Mouse (Mus musculus): ENCODE results near the gene Olfr147. TPM values are rescaled to one million over a fixed set of nuclear protein-coding genes. Genes with fewer than 3 reads are reported as not detected.
"Not testable (repeated sequence)": the region's sequence is repeated elsewhere in the genome, so short reads cannot be mapped to it uniquely, and the experiment has no call there.

The Olfr147 gene
- polyA plus RNA-seq (2012; rRNA removed), result not detected in 2 replicates

- DNase-seq, result no peak
- 79% methylated on average over 1 of the region's 1 CpGs for WGBS
- Histone ChIP-seq H3K4me1 (ENCODE audit: control insufficient read depth, insufficient read depth, low read length) (no peaks in the 10 kb centered on the region), H3K4me3 (replicated peaks; ENCODE audit: extremely low read depth, low read depth, low read length) (no peak within 1 kb of the TSS)
- TF ChIP-seq CTCF (IDR thresholded peaks at IDR 0.05; ENCODE audit: insufficient read depth, low read length) (no peak), POLR2A (IDR thresholded peaks at IDR 0.05; ENCODE audit: borderline replicate concordance, extremely low read depth, low read depth, low read length) (no peak)
Observed at GRCm38 (mm10) chr9:38401398-38401797, at the start of gene Olfr147. TSS of gene Olfr147 (plus strand) at chr9:38401698.

DNA sequence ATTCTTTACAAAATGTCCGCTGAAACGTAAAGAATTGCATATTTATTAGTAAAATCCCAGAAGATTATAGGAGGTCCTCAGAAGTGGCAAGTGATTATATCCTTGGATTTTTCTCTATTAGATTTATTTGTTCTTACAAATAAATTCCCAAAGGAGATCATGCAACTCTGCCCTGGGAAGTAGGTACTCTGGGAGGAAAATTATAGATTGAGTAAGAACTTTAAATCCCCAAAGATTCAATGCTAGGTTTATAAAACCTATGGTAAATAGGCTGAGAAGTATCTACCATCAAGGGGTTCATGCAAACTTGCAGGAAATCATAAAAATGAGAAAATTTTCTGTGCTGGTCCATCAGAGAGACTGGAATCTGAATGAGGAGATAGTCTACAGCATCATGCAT lies 34.9 kb upstream of the Olfr147 start, which contains the start of gene Olfr250:
Olfr250 (plus strand) TSS at position 301 of the 400 bp plus-strand sequence.
- DNase-seq, result no peak
- no peak within 1 kb of the TSS for H3K4me3 ChIP-seq (replicated peaks; ENCODE audit: extremely low read depth, low read depth, low read length)
- no peaks in the 10 kb centered on the region for H3K4me1 ChIP-seq (ENCODE audit: control insufficient read depth, insufficient read depth, low read length)
- TF ChIP-seq CTCF (IDR thresholded peaks at IDR 0.05; ENCODE audit: insufficient read depth, low read length), result no peak
- no peak for TF ChIP-seq POLR2A (IDR thresholded peaks at IDR 0.05; ENCODE audit: borderline replicate concordance, extremely low read depth, low read depth, low read length)
- WGBS, result 88% methylated on average over 2 of the region's 2 CpGs

GRCm38 (mm10) chr9:38376786-38377185 lies 24.7 kb upstream of the Olfr147 start, which contains the start of gene Olfr251:
TSS of gene Olfr251 (plus strand) at chr9:38377086.
- Histone ChIP-seq H3K4me1 (ENCODE audit: control insufficient read depth, insufficient read depth, low read length) (no peaks in the 10 kb centered on the region), H3K4me3 (replicated peaks; ENCODE audit: extremely low read depth, low read depth, low read length) (no peak within 1 kb of the TSS)
- 44% methylated on average over 2 of the region's 2 CpGs for WGBS
- no peak for DNase-seq
- TF ChIP-seq POLR2A (IDR thresholded peaks at IDR 0.05; ENCODE audit: borderline replicate concordance, extremely low read depth, low read depth, low read length) (no peak), CTCF (IDR thresholded peaks at IDR 0.05; ENCODE audit: insufficient read depth, low read length) (no peak)

DNA sequence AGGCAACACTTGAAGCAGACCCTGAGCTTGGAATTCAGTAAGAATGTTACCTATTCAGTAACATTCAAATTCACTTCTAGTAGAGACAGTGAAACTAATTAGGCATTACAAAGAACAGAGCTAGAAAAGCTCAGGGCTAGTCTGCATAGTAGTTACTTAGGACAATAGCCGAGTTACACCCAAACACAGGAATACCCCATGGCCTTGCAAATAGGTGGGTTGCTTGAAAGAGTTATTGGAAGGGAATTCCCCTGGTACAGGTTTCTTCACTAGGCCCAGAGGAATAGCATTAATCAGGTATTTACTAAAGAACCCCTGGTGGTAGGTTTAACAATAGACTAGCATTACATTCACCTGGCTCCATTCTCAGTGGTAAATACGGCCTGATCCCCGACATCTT lies 6.0 kb downstream of the Olfr147 start:
- 94% methylated on average over 3 of the region's 3 CpGs for WGBS
- not testable (repeated sequence) for H3K4me1 ChIP-seq (ENCODE audit: control insufficient read depth, insufficient read depth, low read length); DNase-seq; H3K4me3 ChIP-seq (replicated peaks; ENCODE audit: extremely low read depth, low read depth, low read length)

DNA sequence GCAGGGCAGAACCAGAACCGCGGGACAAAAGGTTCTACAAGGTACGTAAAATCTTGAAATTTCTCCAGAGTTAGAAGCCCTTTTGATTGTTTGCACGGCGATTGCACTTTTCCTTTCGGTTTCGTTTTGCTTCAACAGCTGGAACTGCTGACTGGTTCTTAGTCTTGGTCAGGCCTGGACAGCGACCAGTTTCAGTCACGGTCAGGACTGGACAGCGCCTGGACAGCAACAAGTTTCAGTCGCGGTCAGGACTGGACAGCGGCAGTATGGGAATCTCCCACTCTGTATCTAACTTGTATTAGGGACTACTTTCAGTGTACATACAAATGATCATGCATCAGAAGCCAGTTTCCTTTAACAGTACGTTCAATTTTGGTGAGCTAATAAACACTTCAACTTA lies 12.0 kb downstream of the Olfr147 start:
- 87% methylated on average over 14 of the region's 14 CpGs for WGBS
- H3K4me3 ChIP-seq (replicated peaks; ENCODE audit: extremely low read depth, low read depth, low read length); H3K4me1 ChIP-seq (ENCODE audit: control insufficient read depth, insufficient read depth, low read length); DNase-seq: not testable (repeated sequence)

DNA sequence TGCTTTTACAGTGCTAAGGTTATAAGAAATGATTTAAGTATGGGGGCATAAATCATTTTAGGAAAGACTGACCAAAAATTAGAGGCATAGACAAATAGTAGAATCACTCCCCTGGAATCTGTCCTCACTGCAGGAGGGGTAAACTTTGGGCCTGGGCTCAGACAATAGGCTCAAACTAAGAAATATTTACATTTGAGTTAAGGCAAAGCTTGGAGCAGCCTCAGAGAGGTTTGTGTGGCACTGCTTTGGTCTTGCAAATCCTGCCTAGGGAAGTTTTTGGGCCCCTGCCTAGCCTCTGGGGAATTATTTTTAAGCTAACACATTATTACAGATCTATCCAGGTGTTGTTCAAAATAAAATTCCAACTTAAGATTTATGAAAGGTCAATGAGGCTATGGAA lies 22.3 kb downstream of the Olfr147 start:
- DNase-seq, result no peak
- Histone ChIP-seq H3K4me1 (ENCODE audit: control insufficient read depth, insufficient read depth, low read length) (no peaks in the 10 kb centered on the region), H3K4me3 (replicated peaks; ENCODE audit: extremely low read depth, low read depth, low read length) (no peak overlapping the region)
- TF ChIP-seq POLR2A (IDR thresholded peaks at IDR 0.05; ENCODE audit: borderline replicate concordance, extremely low read depth, low read depth, low read length) (no peak), CTCF (IDR thresholded peaks at IDR 0.05; ENCODE audit: insufficient read depth, low read length) (no peak)

DNA sequence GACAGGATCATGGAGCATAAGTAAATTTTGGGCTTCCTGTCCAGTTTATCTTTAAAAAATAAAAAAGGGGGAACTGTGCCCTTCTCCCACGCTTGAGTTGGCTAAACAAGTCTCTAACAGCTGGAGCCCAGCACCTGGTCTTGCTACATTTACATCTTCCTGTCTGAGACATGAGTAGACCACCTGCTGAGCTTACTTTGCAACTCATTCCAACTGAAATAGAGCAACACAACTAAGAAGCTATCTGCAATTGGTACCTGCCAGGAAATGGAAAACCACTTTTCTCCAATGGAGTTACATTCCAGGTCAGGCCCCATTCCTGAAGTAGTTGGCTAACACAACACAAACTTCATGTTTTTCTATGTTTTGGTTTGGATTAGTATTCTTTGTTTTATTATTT lies 25.5 kb downstream of the Olfr147 start:
- no peak overlapping the region for H3K4me3 ChIP-seq (replicated peaks; ENCODE audit: extremely low read depth, low read depth, low read length)
- H3K4me1 ChIP-seq (ENCODE audit: control insufficient read depth, insufficient read depth, low read length), result no peaks in the 10 kb centered on the region
- TF ChIP-seq CTCF (IDR thresholded peaks at IDR 0.05; ENCODE audit: insufficient read depth, low read length), result no peak
- TF ChIP-seq POLR2A (IDR thresholded peaks at IDR 0.05; ENCODE audit: borderline replicate concordance, extremely low read depth, low read depth, low read length), result no peak
- DNase-seq, result no peak
- 20% methylated on average over 1 of the region's 1 CpGs for WGBS

GRCm38 (mm10) chr9:38429155-38429554 lies 27.7 kb downstream of the Olfr147 start, which contains the start of gene Olfr901:
TSS of gene Olfr901 (plus strand) at chr9:38429455.
- Histone ChIP-seq H3K4me3 (replicated peaks; ENCODE audit: extremely low read depth, low read depth, low read length) (no peak within 1 kb of the TSS), H3K4me1 (ENCODE audit: control insufficient read depth, insufficient read depth, low read length) (no peaks in the 10 kb centered on the region)
- TF ChIP-seq POLR2A (IDR thresholded peaks at IDR 0.05; ENCODE audit: borderline replicate concordance, extremely low read depth, low read depth, low read length), result no peak
- no peak for TF ChIP-seq CTCF (IDR thresholded peaks at IDR 0.05; ENCODE audit: insufficient read depth, low read length)
- DNase-seq, result no peak
- WGBS, result 81% methylated on average over 1 of the region's 1 CpGs

- DNase-seq, result no peak
- 82% methylated on average over 5 of the region's 5 CpGs for WGBS
- Histone ChIP-seq H3K4me1 (ENCODE audit: control insufficient read depth, insufficient read depth, low read length) (no peaks in the 10 kb centered on the region), H3K4me3 (replicated peaks; ENCODE audit: extremely low read depth, low read depth, low read length) (no peak within 1 kb of the TSS)
- no peak for TF ChIP-seq POLR2A (IDR thresholded peaks at IDR 0.05; ENCODE audit: borderline replicate concordance, extremely low read depth, low read depth, low read length)
- TF ChIP-seq CTCF (IDR thresholded peaks at IDR 0.05; ENCODE audit: insufficient read depth, low read length), result no peak
Observed at GRCm38 (mm10) chr9:38447352-38447751, 45.9 kb downstream of the Olfr147 start, which contains the start of gene Olfr902. TSS of gene Olfr902 (plus strand) at chr9:38447652.

Other genes starting within 250 kb of the Olfr147 start
- not detected in 2 replicates for gene Olfr891, start 220.9 kb upstream of the Olfr147 start, polyA plus RNA-seq (2012; rRNA removed)
- not detected in 2 replicates for gene Olfr893, start 193.3 kb upstream of the Olfr147 start, polyA plus RNA-seq (2012; rRNA removed)
- gene Olfr894, start 183.6 kb upstream of the Olfr147 start, polyA plus RNA-seq (2012; rRNA removed), result not detected in 2 replicates
- not detected in 2 replicates for gene Olfr143, start 148.9 kb upstream of the Olfr147 start, polyA plus RNA-seq (2012; rRNA removed)
- not detected in 2 replicates for gene Olfr895, start 133.8 kb upstream of the Olfr147 start, polyA plus RNA-seq (2012; rRNA removed)
- gene Olfr896-ps1, start 110.6 kb upstream of the Olfr147 start, polyA plus RNA-seq (2012; rRNA removed), result not detected in 2 replicates
- not detected in 2 replicates for gene Olfr25, start 72.6 kb upstream of the Olfr147 start, polyA plus RNA-seq (2012; rRNA removed)
- gene Olfr898, start 53.3 kb upstream of the Olfr147 start, polyA plus RNA-seq (2012; rRNA removed), result not detected in 2 replicates
- not detected in 2 replicates for gene Olfr250, start 34.8 kb upstream of the Olfr147 start, polyA plus RNA-seq (2012; rRNA removed)
- gene Olfr251, start 24.6 kb upstream of the Olfr147 start, polyA plus RNA-seq (2012; rRNA removed), result not detected in 2 replicates
- gene Olfr901, start 27.8 kb downstream of the Olfr147 start, polyA plus RNA-seq (2012; rRNA removed), result not detected in 2 replicates
- not detected in 2 replicates for gene Olfr902, start 46.0 kb downstream of the Olfr147 start, polyA plus RNA-seq (2012; rRNA removed)
- gene Olfr904, start 61.4 kb downstream of the Olfr147 start, polyA plus RNA-seq (2012; rRNA removed), result not detected in 2 replicates
- not detected in 2 replicates for gene Olfr905, start 69.4 kb downstream of the Olfr147 start, polyA plus RNA-seq (2012; rRNA removed)
- not detected in 2 replicates for gene Olfr906, start 85.4 kb downstream of the Olfr147 start, polyA plus RNA-seq (2012; rRNA removed)
- not detected in 2 replicates for gene Olfr907, start 94.1 kb downstream of the Olfr147 start, polyA plus RNA-seq (2012; rRNA removed)
- not detected in 2 replicates for gene Olfr911-ps1, start 119.9 kb downstream of the Olfr147 start, polyA plus RNA-seq (2012; rRNA removed)
- not detected in 2 replicates for gene Olfr910, start 136.2 kb downstream of the Olfr147 start, polyA plus RNA-seq (2012; rRNA removed)
- gene Olfr912, start 178.5 kb downstream of the Olfr147 start, polyA plus RNA-seq (2012; rRNA removed), result not detected in 2 replicates
- gene Olfr913, start 191.1 kb downstream of the Olfr147 start, polyA plus RNA-seq (2012; rRNA removed), result not detected in 2 replicates
- gene Olfr914, start 203.4 kb downstream of the Olfr147 start, polyA plus RNA-seq (2012; rRNA removed), result not detected in 2 replicates

All from lung, adult 2 months (tissue).